Mouse (Mus musculus): ENCODE measurements around the gene Gm21897. TPM values are rescaled to one million over a fixed set of nuclear protein-coding genes. Genes with fewer than 3 reads are reported as not detected.

The Gm21897 gene
- polyA plus RNA-seq, 1 experiment from 2014 or later = not detected

DNA sequence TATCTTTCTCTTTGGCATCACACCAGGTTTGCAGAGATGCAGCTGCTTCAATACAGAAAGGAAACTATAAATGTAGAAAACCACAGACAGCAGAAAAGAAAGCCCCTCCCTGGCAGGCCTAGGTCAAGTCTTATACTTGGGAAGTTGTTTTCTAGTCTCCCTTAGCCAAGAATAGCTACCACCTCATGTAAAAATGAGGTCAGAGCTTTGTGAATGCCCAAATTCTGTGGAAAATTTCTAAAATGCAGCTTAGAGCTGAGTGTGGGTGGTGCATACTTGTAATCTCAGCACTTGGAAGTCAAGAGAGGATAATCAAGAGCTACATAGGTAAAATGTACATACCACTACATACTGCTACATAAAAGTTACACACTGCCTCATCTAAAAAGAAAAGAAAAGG lies 40.5 kb downstream of the Gm21897 start:
- Histone ChIP-seq H3K9me3 (no peaks in the 10 kb centered on the region), H3K27ac (no peak overlapping the region), H3K36me3 (no peaks in the 10 kb centered on the region), H3K4me1 (replicated peaks) (no peaks in the 10 kb centered on the region), H3K27me3 (ENCODE audit: insufficient read depth, poor library complexity, severe bottlenecking) (no peaks in the 10 kb centered on the region), H3K4me3 (no peak overlapping the region)
- no peak for DNase-seq (ENCODE audit: low spot score)

DNA sequence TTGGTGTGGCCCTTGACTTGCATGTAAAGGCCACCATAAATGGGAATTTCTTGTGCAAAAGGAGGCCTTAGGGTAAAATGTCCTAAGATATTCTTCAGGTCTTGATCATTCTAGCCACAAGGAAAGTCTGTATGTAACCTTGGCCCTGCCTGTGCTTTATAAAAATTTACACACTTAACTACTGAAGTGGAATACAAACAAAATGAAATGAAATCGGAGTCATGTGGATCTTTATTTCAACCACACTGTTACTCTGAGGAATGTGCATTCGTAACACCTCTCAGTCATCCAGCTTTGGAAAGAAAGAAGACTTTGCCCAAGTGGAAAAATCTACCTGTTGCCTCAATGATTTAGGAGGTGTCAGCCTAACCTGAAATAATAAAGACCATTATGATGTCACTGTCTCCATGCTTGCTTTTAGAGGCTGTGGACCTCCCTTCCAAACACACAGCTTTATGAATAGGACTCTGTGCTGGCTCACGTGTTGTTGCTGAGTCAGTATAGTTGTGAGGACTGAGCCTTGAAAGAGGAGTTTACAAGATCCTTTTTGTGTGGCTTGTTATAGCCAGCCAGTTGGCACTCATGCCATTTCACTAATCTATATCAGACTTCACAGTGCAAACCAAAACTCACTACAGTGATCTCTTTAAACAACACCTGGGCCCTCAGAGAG lies 42.0 kb downstream of the Gm21897 start:
- 84% methylated on average over 3 of the region's 3 CpGs for WGBS

DNA sequence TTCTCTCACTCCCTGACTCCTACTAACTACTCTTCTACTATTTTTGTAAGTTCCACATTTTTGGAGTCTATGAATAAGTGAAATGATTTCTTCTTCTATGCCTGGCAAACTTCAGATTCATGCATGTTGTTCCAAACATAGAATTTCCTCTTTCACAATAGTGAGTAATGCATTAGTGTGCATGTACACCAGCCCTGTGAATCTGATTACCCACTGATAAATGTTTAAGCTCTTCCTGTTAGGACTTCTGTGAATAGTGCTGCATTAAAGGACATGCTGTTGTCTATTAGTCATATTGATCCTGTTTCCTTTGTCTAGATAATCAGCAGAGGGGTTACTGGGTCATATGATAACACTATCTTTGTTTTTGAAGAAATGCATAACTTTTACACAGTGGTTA lies 43.6 kb downstream of the Gm21897 start:
- H3K9me3 ChIP-seq = no peaks in the 10 kb centered on the region
- no peaks in the 10 kb centered on the region for H3K27me3 ChIP-seq (ENCODE audit: insufficient read depth, poor library complexity, severe bottlenecking)
- H3K36me3 ChIP-seq = no peaks in the 10 kb centered on the region
- no peaks in the 10 kb centered on the region for H3K4me1 ChIP-seq (replicated peaks)
- H3K27ac ChIP-seq = no peak overlapping the region
- DNase-seq (ENCODE audit: low spot score) = no peak
- no peak overlapping the region for H3K4me3 ChIP-seq

More for the DNA sequence above, 42.0 kb downstream of the Gm21897 start:
- Histone ChIP-seq H3K27me3 (ENCODE audit: insufficient read depth, poor library complexity, severe bottlenecking) (no peaks in the 10 kb centered on the region), H3K9me3 (no peaks in the 10 kb centered on the region), H3K4me1 (replicated peaks) (no peaks in the 10 kb centered on the region), H3K4me3 (no peak overlapping the region), H3K36me3 (no peaks in the 10 kb centered on the region), H3K27ac (no peak overlapping the region)
- no peak for DNase-seq (ENCODE audit: low spot score)
